Comparison of ENCODE assay signal across 11 mouse cellular contexts in the genomic region with DNA sequence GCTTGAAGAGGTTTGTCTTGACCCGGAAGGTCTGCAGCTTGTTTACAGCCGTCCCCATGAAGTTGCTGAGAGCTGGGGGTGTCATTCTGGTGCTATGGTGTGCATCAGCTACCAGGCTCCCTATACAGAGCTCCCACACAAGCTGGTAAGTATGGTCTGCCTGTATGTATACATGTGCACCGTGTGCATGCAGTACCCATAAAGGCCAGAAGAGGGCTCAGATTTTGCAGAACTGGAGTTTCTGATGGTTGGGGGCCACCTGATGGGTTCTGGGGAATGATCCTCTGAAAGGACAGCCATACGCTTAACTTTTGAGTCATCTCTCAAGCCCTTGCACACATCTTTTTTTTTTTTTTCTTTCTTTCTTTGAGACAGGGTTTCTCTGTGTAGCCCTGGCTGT. TPM values are rescaled to one million over a fixed set of nuclear protein-coding genes. Genes with fewer than 3 reads are reported as not detected.
DNase-seq lines count a peak whose midpoint lies in the region; ATAC-seq and TF ChIP-seq lines count a peak whose summit lies in the region.
"Had no signal": no experiment of that assay in that cellular context is flagged by ENCODE, and none has a peak within 500 bp of the region (broad histone marks: within the 10 kb centered on the region; RNA-seq: fewer than 3 reads in every experiment).

No protein-coding gene starts in this region.

- H3K4me2 ChIP-seq in kidney, postnatal 0 days (ENCODE audit: low read length), result no peak overlapping the region
- H3K4me2 ChIP-seq: limb, embryonic 12.5 days had no signal

- no peaks in the 10 kb centered on the region for H3K27me3 ChIP-seq in kidney, postnatal 0 days (ENCODE audit: insufficient read depth, low read length)
- H3K27me3 ChIP-seq: limb, embryonic 12.5 days had no signal

- TF ChIP-seq CTCF in kidney, postnatal 0 days (IDR thresholded peaks at IDR 0.05; ENCODE audit: low read depth), result peak; percentile 47

- no peak overlapping the region for H3K9ac ChIP-seq in kidney, postnatal 0 days (ENCODE audit: low read depth, low read length)
- H3K9ac ChIP-seq: limb, embryonic 12.5 days had no signal

- H3K4me3 ChIP-seq in kidney, postnatal 0 days (replicated peaks; ENCODE audit: low read depth, low read length), result no peak overlapping the region
- H3K4me3 ChIP-seq: limb, embryonic 12.5 days had no signal

- no peak for ATAC-seq in kidney, postnatal 0 days (replicated peaks; ENCODE audit: low FRiP score, low read depth)
- ATAC-seq: intestine, embryonic 16.5 days had no signal

- 93% methylated on average over 4 of the region's 4 CpGs for WGBS in kidney, postnatal 0 days

- peaks cover 5% of the 10 kb centered on the region; the same call in 1 of the 2 replicates for H3K4me1 ChIP-seq in kidney, postnatal 0 days (replicated peaks; ENCODE audit: insufficient read depth, low read length)

- H3K9me3 ChIP-seq in kidney, postnatal 0 days (replicated peaks; ENCODE audit: low read length), result no peaks in the 10 kb centered on the region

- H3K36me3 ChIP-seq in kidney, postnatal 0 days (ENCODE audit: insufficient read depth, low read length), result 0 out of 2 replicates have a peak, but pooled peaks cover under 1% of the 10 kb centered on the region

- H3K27ac ChIP-seq in kidney, postnatal 0 days, result no peak overlapping the region
- H3K27ac ChIP-seq: limb, embryonic 12.5 days had no signal

- DNase-seq in kidney, postnatal 0 days (ENCODE audit: low spot score), result no peak
- no peak for DNase-seq in kidney, postnatal 14 days
- DNase-seq in thymus, postnatal 14 days, result peak; percentile 36
- DNase-seq in thymus, adult 18-20 months, result no peak
- peak; percentile 86 for DNase-seq in ZHBTc4 (ENCODE audit: low read depth, low spot score)
- DNase-seq in gastrocnemius, adult 18-20 months (ENCODE audit: low spot score), result no peak
- no peak for DNase-seq in layer of hippocampus, adult 9-10 months (ENCODE audit: low spot score)
- DNase-seq: adrenal gland, postnatal 10 days had no signal

RNA-seq across cellular contexts. Expression of gene 6430550D23Rik, which starts 2.4 kb away (rescaled TPM):
- 0.68 and 2.5 TPM in 2 replicates for polyA plus RNA-seq in kidney, postnatal 0 days (2015; fragmentation: Nextera tagmentation; extraction: Ambion mirVana)
- under 1 TPM; 0.12 to 0.41 TPM for total RNA-seq in gastrocnemius, adult 18-20 months (2021)
- total RNA-seq: monocyte, adult 5-6 weeks had no signal

RNA-seq across cellular contexts. Expression of gene Ergic3, which starts 2.5 kb away (rescaled TPM):
- polyA plus RNA-seq in kidney, postnatal 0 days (2015; fragmentation: Nextera tagmentation; extraction: Ambion mirVana), result 219 and 231 TPM in 2 replicates
- 10 to 100 TPM; 52.9 to 53.0 TPM for total RNA-seq in gastrocnemius, adult 18-20 months (2021)

RNA-seq across cellular contexts. Expression of gene Fer1l4, which starts 47.4 kb away (rescaled TPM):
- 0.38 and 0.51 TPM in 2 replicates for polyA plus RNA-seq in kidney, postnatal 0 days (2015; fragmentation: Nextera tagmentation; extraction: Ambion mirVana)
- not detected for total RNA-seq in gastrocnemius, adult 18-20 months (2021)
- total RNA-seq: adrenal gland, postnatal 10 days; monocyte, adult 5-6 weeks had no signal
- polyA plus RNA-seq: limb, embryonic 12.5 days had no signal

RNA-seq across cellular contexts. Expression of gene Cep250, which starts 49.1 kb away (rescaled TPM):
- polyA plus RNA-seq in kidney, postnatal 0 days (2015; fragmentation: Nextera tagmentation; extraction: Ambion mirVana), result 10.1 and 11.0 TPM in 2 replicates
- total RNA-seq in gastrocnemius, adult 18-20 months (2021), result 1 to 10 TPM; 2.7 TPM

RNA-seq across cellular contexts. Expression of gene Spag4, which starts 59.6 kb away (rescaled TPM):
- polyA plus RNA-seq in kidney, postnatal 0 days (2015; fragmentation: Nextera tagmentation; extraction: Ambion mirVana), result 1.9 and 2.0 TPM in 2 replicates
- under 1 TPM; 0.36 to 0.91 TPM for total RNA-seq in gastrocnemius, adult 18-20 months (2021)

Comparison
In these comparisons a context has a peak if more than half of its experiments do, and no peak if none do; other contexts are left out.
1. DNase-seq: peak in thymus, postnatal 14 days (single experiment) and ZHBTc4 (single experiment); none in kidney, postnatal 0 days (single experiment), kidney, postnatal 14 days (single experiment), thymus, adult 18-20 months (0 of 2), gastrocnemius, adult 18-20 months (single experiment) and layer of hippocampus, adult 9-10 months (single experiment).